ENCODE assay signal across 8 mouse cellular contexts in the genomic region with DNA sequence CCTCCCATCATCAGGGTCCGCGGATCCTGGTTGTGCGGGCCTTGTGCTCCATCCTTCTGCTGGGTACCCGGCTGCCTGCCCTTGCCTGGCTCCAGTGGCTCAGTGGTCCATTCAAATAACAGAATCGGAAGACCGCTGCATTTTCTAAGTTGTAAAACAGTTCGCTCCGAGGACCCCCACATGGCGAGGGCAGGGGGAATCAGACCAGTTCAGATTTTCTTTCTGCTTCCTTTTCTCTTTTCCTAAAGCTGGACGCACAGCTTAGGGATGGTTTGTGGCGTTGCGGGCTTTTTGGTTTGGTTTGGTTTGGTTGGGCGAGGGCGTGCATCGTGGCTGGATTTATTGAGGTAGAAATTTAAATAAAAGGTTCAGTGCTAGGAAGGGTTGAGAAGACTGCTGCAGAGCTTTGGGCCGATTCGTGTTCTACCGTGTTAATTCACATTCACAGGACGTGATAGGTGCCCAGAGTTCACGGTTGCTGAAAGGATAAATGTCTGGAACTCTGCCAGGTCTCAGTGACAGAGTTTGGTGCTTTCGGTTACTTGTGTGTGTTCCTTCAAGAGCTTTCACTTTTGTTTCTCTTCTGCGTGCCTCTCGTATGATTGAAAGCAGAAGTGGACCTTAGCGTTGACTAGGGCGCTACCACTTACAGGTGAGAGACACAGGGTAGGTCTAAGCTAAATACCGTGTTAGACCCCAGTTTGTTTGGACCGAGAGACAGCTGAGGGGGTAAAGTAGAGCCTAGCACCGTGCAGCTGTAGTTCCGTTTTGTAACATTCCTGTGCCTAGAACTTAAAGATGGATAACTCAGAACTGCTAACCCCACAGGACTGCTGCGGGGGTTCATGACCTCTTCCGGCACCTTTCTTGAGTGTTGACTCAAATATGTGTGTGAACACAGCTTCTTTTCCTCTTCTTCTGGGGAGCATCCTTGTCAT.
DNase-seq lines count a peak whose midpoint lies in the region; ATAC-seq and TF ChIP-seq lines count a peak whose summit lies in the region.

No protein-coding gene starts in this region.

- no peak for TF ChIP-seq EP300 in liver, embryonic 14.5 days (IDR thresholded peaks at IDR 0.05; ENCODE audit: low read depth)

- peaks cover 13% of the 10 kb centered on the region for H3K27me3 ChIP-seq in embryonic facial prominence, embryonic 10.5 days (replicated peaks; ENCODE audit: low read depth, poor library complexity, severe bottlenecking)
- peaks cover 12% of the 10 kb centered on the region for H3K27me3 ChIP-seq in liver, embryonic 14.5 days (ENCODE audit: control insufficient read depth, insufficient read depth, low read length)

- peak overlapping the region; percentile 90 for H3K4me3 ChIP-seq in embryonic facial prominence, embryonic 10.5 days
- peak overlapping the region; percentile 65 to 70 for H3K4me3 ChIP-seq in liver, embryonic 14.5 days (ENCODE audit: insufficient read depth in 1 of 2, low read depth in 2 of 2, low read length in 2 of 2)

- peak overlapping the region; percentile 94 for H3K27ac ChIP-seq in embryonic facial prominence, embryonic 10.5 days (replicated peaks)
- no peak overlapping the region for H3K27ac ChIP-seq in liver, embryonic 14.5 days

- DNase-seq in B cell, adult 2 months: peak; percentile 77 to 79
- peak; percentile 85 for DNase-seq in T-cell, adult 2 months (ENCODE audit: low spot score)
- DNase-seq in embryonic facial prominence, embryonic 10.5 days (ENCODE audit: low spot score): no peak
- DNase-seq in heart, adult 8-10 months (ENCODE audit: low spot score): peak; percentile 81
- peak; percentile 76 for DNase-seq in kidney, adult 18-20 months
- peak in 2 of 3 experiments; percentile 34 to 41 for DNase-seq in liver, embryonic 14.5 days (ENCODE audit: low read depth in 3 of 3, low spot score in 3 of 3)
- DNase-seq in natural killer cell, adult 2 months (ENCODE audit: low spot score in 2 of 2): peak; percentile 69 to 75
- peak; percentile 25 to 26 for DNase-seq in thymus, postnatal 10 days (ENCODE audit: low spot score in 2 of 2)

- no peaks in the 10 kb centered on the region for H3K9me3 ChIP-seq in embryonic facial prominence, embryonic 10.5 days
- H3K9me3 ChIP-seq in liver, embryonic 14.5 days (ENCODE audit: control insufficient read depth, low read length): no peaks in the 10 kb centered on the region

- peaks cover 34% of the 10 kb centered on the region for H3K4me1 ChIP-seq in embryonic facial prominence, embryonic 10.5 days
- H3K4me1 ChIP-seq in liver, embryonic 14.5 days (replicated peaks; ENCODE audit: control insufficient read depth in 2 of 2, insufficient read depth in 2 of 2, low read length in 1 of 2): peaks cover 5 to 18% of the 10 kb centered on the region in 2 experiments

- peak overlapping the region; percentile 69 for H3K9ac ChIP-seq in liver, embryonic 14.5 days (replicated peaks)

- H3K36me3 ChIP-seq in embryonic facial prominence, embryonic 10.5 days (replicated peaks): no peaks in the 10 kb centered on the region
- no peaks in the 10 kb centered on the region for H3K36me3 ChIP-seq in liver, embryonic 14.5 days (replicated peaks; ENCODE audit: control insufficient read depth, insufficient read depth, low read depth)

- TF ChIP-seq CTCF in liver, embryonic 14.5 days (IDR thresholded peaks at IDR 0.05; ENCODE audit: low read depth): no peak

- WGBS in embryonic facial prominence, embryonic 10.5 days: 23% methylated on average over 31 of the region's 31 CpGs
- 7% methylated on average over 31 of the region's 31 CpGs for WGBS in liver, embryonic 14.5 days (ENCODE audit: insufficient replicate concordance)

- peak overlapping the region; percentile 92 for H3K4me2 ChIP-seq in liver, embryonic 14.5 days (ENCODE audit: low read depth)

- ATAC-seq in liver, embryonic 14.5 days (ENCODE audit: insufficient read depth): no peak
